Mouse (Mus musculus) C2C12 (cell line): ENCODE data around the gene Tenm2.

Experiments used
- CEBPB ChIP-seq: IDR thresholded peaks from one replicate; pipeline ENCODE4 v1.6.1; 2011; ENCODE audit warnings: low read depth, mild to moderate bottlenecking, control low read depth, moderate library complexity
- CTCF ChIP-seq: IDR thresholded peaks from one replicate; pipeline ENCODE4 v1.5.1; 2011; ENCODE audit not compliant: control insufficient read depth, insufficient read depth, insufficient read length
- FOSL1 ChIP-seq: IDR thresholded peaks from one replicate; pipeline ENCODE4 v1.8.0; 2011; ENCODE audit warnings: mild to moderate bottlenecking, low read length; ENCODE audit not compliant: poor library complexity, insufficient read depth, severe bottlenecking
- MAX ChIP-seq: IDR thresholded peaks from one replicate; pipeline ENCODE4 v1.6.1; 2011; ENCODE audit warnings: mild to moderate bottlenecking, control low read depth
- MYOD1 ChIP-seq: IDR thresholded peaks from one replicate; pipeline ENCODE4 v1.6.1; 2011; ENCODE audit warnings: low read depth; ENCODE audit not compliant: control insufficient read depth, insufficient read length
- MYOG ChIP-seq: IDR thresholded peaks from one replicate; pipeline ENCODE4 v1.6.1; 2011; ENCODE audit not compliant: control insufficient read depth, insufficient read length; ENCODE audit errors: extremely low read depth

GRCm38 (mm10) chr11:35982734-35983133, 1253.0 kb downstream of the Tenm2 start:
- TF ChIP-seq CTCF: no peak
- TF ChIP-seq MAX: no peak
- TF ChIP-seq MYOG: no peak
- TF ChIP-seq MYOD1: no peak
- TF ChIP-seq CEBPB: no peak
- TF ChIP-seq FOSL1: no peak
